Mouse (Mus musculus): ENCODE results near the gene Uxt. TPM values are rescaled to one million over a fixed set of nuclear protein-coding genes. Genes with fewer than 3 reads are reported as not detected.

Gene Uxt
- polyA plus RNA-seq (2014; fragmentation: Nextera tagmentation; extraction: Ambion mirVana), result 32.9 and 37.3 TPM in 2 replicates

- peak within 1 kb of the TSS; percentile 51 for H3K4me2 ChIP-seq (ENCODE audit: low read length)
- H3K4me3 ChIP-seq (replicated peaks; ENCODE audit: low read depth, low read length), result peak within 1 kb of the TSS; percentile 50
- DNase-seq, result peak; percentile 93
- no peaks in the 10 kb centered on the region for H3K36me3 ChIP-seq (ENCODE audit: control insufficient read depth, insufficient read depth, low read length)
- no peaks in the 10 kb centered on the region for H3K27me3 ChIP-seq (ENCODE audit: control insufficient read depth, insufficient read depth, low read length)
- H3K9me3 ChIP-seq (ENCODE audit: control insufficient read depth, low read length), result no peaks in the 10 kb centered on the region
- peak; percentile 97 for ATAC-seq (ENCODE audit: low FRiP score, low TSS enrichment)
- H3K27ac ChIP-seq (replicated peaks; ENCODE audit: low read depth, low read length), result peak within 1 kb of the TSS; percentile 70
- 28% methylated on average over 57 of the region's 57 CpGs for WGBS
- H3K9ac ChIP-seq (replicated peaks; ENCODE audit: low read length), result peak within 1 kb of the TSS; percentile 42; the same call in 1 of the 2 replicates
- H3K4me1 ChIP-seq (ENCODE audit: control insufficient read depth, insufficient read depth, low read length), result no peaks in the 10 kb centered on the region
Observed at GRCm38 (mm10) chrX:20961477-20962378, at the start of gene Uxt. Gene Uxt (minus strand): TSS chrX:20962017.

- Histone ChIP-seq H3K4me1 (ENCODE audit: control insufficient read depth, insufficient read depth, low read length) (no peaks in the 10 kb centered on the region), H3K4me3 (replicated peaks; ENCODE audit: low read depth, low read length) (no peak overlapping the region), H3K27ac (replicated peaks; ENCODE audit: low read depth, low read length) (no peak overlapping the region), H3K9ac (replicated peaks; ENCODE audit: low read length) (no peak overlapping the region), H3K9me3 (ENCODE audit: control insufficient read depth, low read length) (no peaks in the 10 kb centered on the region), H3K36me3 (ENCODE audit: control insufficient read depth, insufficient read depth, low read length) (0 out of 2 replicates have a peak, but pooled peaks cover 2% of the 10 kb centered on the region), H3K4me2 (ENCODE audit: low read length) (no peak overlapping the region), H3K27me3 (ENCODE audit: control insufficient read depth, insufficient read depth, low read length) (no peaks in the 10 kb centered on the region)
- DNase-seq, result no peak
- 74% methylated on average over 1 of the region's 1 CpGs for WGBS
- no peak for ATAC-seq (ENCODE audit: low FRiP score, low TSS enrichment)
Observed at GRCm38 (mm10) chrX:20980901-20981300, 19.1 kb upstream of the Uxt start.

DNA sequence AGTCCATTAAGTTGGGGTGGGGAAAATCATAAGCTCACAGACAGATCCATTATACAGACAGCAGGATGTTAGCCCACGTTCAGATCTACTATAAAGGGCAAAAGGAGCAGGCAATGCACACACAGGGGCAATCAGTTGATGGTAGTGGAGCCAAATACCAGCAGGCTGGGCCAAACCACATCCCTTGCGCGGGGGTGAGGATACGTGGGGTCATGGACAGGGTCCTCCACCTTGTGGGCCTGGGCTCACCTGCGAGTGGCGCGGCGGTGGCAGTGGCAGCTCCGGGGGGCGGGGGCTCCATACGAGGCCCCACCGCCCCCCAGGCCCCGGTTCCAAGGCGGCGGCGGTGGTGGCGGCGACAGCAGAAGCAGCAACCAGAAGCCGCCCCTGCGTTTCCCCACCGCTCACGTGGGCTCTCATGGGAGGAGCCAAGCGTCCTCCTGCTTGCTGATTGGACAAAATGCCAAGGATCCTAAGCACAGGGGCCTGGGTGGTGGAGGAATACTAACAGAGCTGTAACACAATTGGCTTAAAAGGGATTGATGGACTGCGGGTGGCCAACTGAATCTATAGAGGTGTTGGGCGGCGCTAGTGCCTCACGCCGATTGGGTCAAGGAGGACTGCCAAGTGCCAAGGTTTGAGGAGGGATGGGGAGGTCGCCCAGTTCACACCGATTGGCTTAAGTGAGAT, 11.5 kb downstream of the Uxt start, which contains the start of gene Elk1:
Gene Elk1 (minus strand): TSS at position 418 of the 690 bp plus-strand sequence.
- ATAC-seq (ENCODE audit: low FRiP score, low TSS enrichment) (peak; percentile 97), DNase-seq (peak; percentile 93)
- Histone ChIP-seq H3K27ac (replicated peaks; ENCODE audit: low read depth, low read length) (peak within 1 kb of the TSS; percentile 82), H3K27me3 (ENCODE audit: control insufficient read depth, insufficient read depth, low read length) (no peaks in the 10 kb centered on the region), H3K9me3 (ENCODE audit: control insufficient read depth, low read length) (no peaks in the 10 kb centered on the region), H3K36me3 (ENCODE audit: control insufficient read depth, insufficient read depth, low read length) (no peaks in the 10 kb centered on the region), H3K4me1 (ENCODE audit: control insufficient read depth, insufficient read depth, low read length) (no peaks in the 10 kb centered on the region), H3K9ac (replicated peaks; ENCODE audit: low read length) (peak within 1 kb of the TSS; percentile 56), H3K4me3 (replicated peaks; ENCODE audit: low read depth, low read length) (peak within 1 kb of the TSS; percentile 55), H3K4me2 (ENCODE audit: low read length) (peak within 1 kb of the TSS; percentile 56)
- 14% methylated on average over 27 of the region's 30 CpGs for WGBS

DNA sequence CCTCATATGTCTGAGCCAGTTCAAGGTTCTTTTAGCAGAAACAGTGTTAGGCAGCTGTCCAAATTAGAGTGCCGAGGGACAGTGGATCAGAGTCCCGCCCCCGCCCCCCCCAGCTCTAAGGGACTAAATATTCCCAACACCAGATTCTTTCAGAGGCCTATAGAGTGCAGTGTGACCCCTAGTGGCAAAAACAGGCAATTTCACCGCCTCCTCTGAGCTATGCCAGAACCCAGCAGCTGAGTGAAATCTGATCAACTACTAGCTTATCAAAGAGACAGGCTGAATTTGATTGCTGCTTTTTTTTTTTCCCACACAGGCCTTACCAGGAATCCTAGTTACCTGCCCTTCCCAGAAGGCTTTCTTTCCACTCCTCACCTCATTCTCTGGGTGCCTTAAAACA, 15.8 kb downstream of the Uxt start:
- H3K4me1 ChIP-seq (ENCODE audit: control insufficient read depth, insufficient read depth, low read length), result no peaks in the 10 kb centered on the region
- ATAC-seq (ENCODE audit: low FRiP score, low TSS enrichment) (no peak), DNase-seq (peak; percentile 78)
- H3K36me3 ChIP-seq (ENCODE audit: control insufficient read depth, insufficient read depth, low read length), result no peaks in the 10 kb centered on the region
- 11% methylated on average over 4 of the region's 4 CpGs for WGBS
- H3K27me3 ChIP-seq (ENCODE audit: control insufficient read depth, insufficient read depth, low read length), result no peaks in the 10 kb centered on the region
- no peak overlapping the region for H3K9ac ChIP-seq (replicated peaks; ENCODE audit: low read length)
- H3K4me2 ChIP-seq (ENCODE audit: low read length), result no peak overlapping the region
- no peak overlapping the region for H3K4me3 ChIP-seq (replicated peaks; ENCODE audit: low read depth, low read length)
- H3K9me3 ChIP-seq (ENCODE audit: control insufficient read depth, low read length), result no peaks in the 10 kb centered on the region
- H3K27ac ChIP-seq (replicated peaks; ENCODE audit: low read depth, low read length), result no peak overlapping the region

GRCm38 (mm10) chrX:20931963-20932362, 29.9 kb downstream of the Uxt start:
- Histone ChIP-seq H3K4me2 (ENCODE audit: low read length) (no peak overlapping the region), H3K9ac (replicated peaks; ENCODE audit: low read length) (no peak overlapping the region), H3K27ac (replicated peaks; ENCODE audit: low read depth, low read length) (no peak overlapping the region), H3K36me3 (ENCODE audit: control insufficient read depth, insufficient read depth, low read length) (peaks cover 38% of the 10 kb centered on the region), H3K27me3 (ENCODE audit: control insufficient read depth, insufficient read depth, low read length) (no peaks in the 10 kb centered on the region), H3K4me3 (replicated peaks; ENCODE audit: low read depth, low read length) (no peak overlapping the region), H3K9me3 (ENCODE audit: control insufficient read depth, low read length) (no peaks in the 10 kb centered on the region), H3K4me1 (ENCODE audit: control insufficient read depth, insufficient read depth, low read length) (no peaks in the 10 kb centered on the region)
- 91% methylated on average over 1 of the region's 1 CpGs for WGBS
- DNase-seq (no peak), ATAC-seq (ENCODE audit: low FRiP score, low TSS enrichment) (no peak)

DNA sequence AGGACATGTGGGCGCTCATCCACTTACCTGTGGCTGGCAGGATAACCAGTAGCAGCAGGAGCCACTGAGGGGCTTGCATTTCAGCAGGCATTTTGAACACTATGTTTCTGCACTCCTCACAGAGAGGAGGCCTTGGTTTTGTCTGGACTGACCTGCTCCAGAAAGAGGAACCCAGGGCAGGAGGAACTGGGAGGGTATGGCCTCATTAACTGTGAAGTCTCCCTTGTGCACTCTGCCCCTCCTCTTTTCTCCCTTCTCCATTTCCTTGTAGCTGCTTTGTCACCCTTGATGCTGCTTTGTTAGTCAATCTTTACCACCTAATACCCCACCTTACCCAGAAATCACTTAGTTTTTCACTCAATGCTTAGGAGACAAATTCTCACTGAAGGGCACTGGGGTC, 30.5 kb downstream of the Uxt start, which contains the start of gene Cfp:
Gene Cfp (minus strand): TSS at position 192 of the 400 bp plus-strand sequence.
- H3K9ac ChIP-seq (replicated peaks; ENCODE audit: low read length), result no peak within 1 kb of the TSS
- H3K36me3 ChIP-seq (ENCODE audit: control insufficient read depth, insufficient read depth, low read length), result peaks cover 38% of the 10 kb centered on the region
- H3K9me3 ChIP-seq (ENCODE audit: control insufficient read depth, low read length), result no peaks in the 10 kb centered on the region
- no peak within 1 kb of the TSS for H3K4me3 ChIP-seq (replicated peaks; ENCODE audit: low read depth, low read length)
- 79% methylated on average over 1 of the region's 1 CpGs for WGBS
- no peak within 1 kb of the TSS for H3K27ac ChIP-seq (replicated peaks; ENCODE audit: low read depth, low read length)
- no peaks in the 10 kb centered on the region for H3K4me1 ChIP-seq (ENCODE audit: control insufficient read depth, insufficient read depth, low read length)
- no peaks in the 10 kb centered on the region for H3K27me3 ChIP-seq (ENCODE audit: control insufficient read depth, insufficient read depth, low read length)
- DNase-seq (no peak), ATAC-seq (ENCODE audit: low FRiP score, low TSS enrichment) (no peak)
- H3K4me2 ChIP-seq (ENCODE audit: low read length), result no peak within 1 kb of the TSS

DNA sequence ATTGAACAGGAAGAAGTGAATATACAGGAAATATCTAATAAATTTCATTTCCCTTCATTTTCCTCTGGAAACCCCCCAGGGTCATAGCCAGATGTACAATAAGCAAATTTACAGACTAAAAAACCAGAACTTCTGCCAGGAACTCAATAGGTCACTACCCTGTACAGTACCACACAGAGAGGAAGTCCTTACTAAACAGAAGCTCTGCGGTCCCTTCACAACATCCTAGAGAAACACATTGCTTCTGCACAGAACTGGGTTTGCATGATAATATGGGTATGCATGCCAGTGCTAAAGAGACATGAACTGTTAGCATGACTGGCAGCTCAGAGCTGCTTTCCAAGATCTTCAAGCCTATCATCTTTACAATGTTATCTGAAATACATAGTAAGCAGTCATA, 32.0 kb downstream of the Uxt start:
- no peak for DNase-seq
- Histone ChIP-seq H3K4me1 (ENCODE audit: control insufficient read depth, insufficient read depth, low read length) (no peaks in the 10 kb centered on the region), H3K36me3 (ENCODE audit: control insufficient read depth, insufficient read depth, low read length) (peaks cover 29% of the 10 kb centered on the region), H3K4me3 (replicated peaks; ENCODE audit: low read depth, low read length) (no peak overlapping the region), H3K27me3 (ENCODE audit: control insufficient read depth, insufficient read depth, low read length) (no peaks in the 10 kb centered on the region), H3K9me3 (ENCODE audit: control insufficient read depth, low read length) (no peaks in the 10 kb centered on the region), H3K9ac (replicated peaks; ENCODE audit: low read length) (no peak overlapping the region), H3K27ac (replicated peaks; ENCODE audit: low read depth, low read length) (no peak overlapping the region), H3K4me2 (ENCODE audit: low read length) (no peak overlapping the region)
- no peak for ATAC-seq (ENCODE audit: low FRiP score, low TSS enrichment)
- 97% methylated on average over 1 of the region's 1 CpGs for WGBS

DNA sequence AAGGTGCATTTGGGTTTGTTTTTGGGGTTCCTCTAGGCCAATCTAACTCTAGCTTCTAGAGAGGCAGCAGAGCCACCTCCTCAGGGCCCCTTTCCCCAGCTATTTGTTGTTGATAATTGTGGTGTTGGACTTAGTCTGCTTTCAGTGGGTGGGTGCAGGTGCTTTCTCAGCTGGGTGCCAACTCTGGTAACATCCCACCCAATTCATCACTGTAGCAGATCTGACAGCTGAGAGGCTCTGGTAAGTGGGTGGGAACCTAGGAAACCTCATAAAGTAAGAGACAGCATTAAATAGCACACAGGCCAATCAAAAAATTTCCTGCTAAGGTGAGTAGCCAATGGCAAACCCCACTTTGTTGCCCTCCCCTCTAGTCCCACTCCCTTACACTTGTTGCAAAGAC, 36.8 kb downstream of the Uxt start:
- DNase-seq (no peak), ATAC-seq (ENCODE audit: low FRiP score, low TSS enrichment) (no peak)
- no peaks in the 10 kb centered on the region for H3K27me3 ChIP-seq (ENCODE audit: control insufficient read depth, insufficient read depth, low read length)
- H3K27ac ChIP-seq (replicated peaks; ENCODE audit: low read depth, low read length), result no peak overlapping the region
- no peak overlapping the region for H3K4me3 ChIP-seq (replicated peaks; ENCODE audit: low read depth, low read length)
- no peak overlapping the region for H3K4me2 ChIP-seq (ENCODE audit: low read length)
- H3K9ac ChIP-seq (replicated peaks; ENCODE audit: low read length), result no peak overlapping the region
- H3K36me3 ChIP-seq (ENCODE audit: control insufficient read depth, insufficient read depth, low read length), result peaks cover 26% of the 10 kb centered on the region
- H3K4me1 ChIP-seq (ENCODE audit: control insufficient read depth, insufficient read depth, low read length), result no peaks in the 10 kb centered on the region
- no peaks in the 10 kb centered on the region for H3K9me3 ChIP-seq (ENCODE audit: control insufficient read depth, low read length)

Data from midbrain, embryonic 14.5 days (tissue).